Mouse (Mus musculus) heart, embryonic 12.5 days (tissue): Measurements from ENCODE around the gene Ugt1a6a. TPM values are rescaled to one million over a fixed set of nuclear protein-coding genes. Genes with fewer than 3 reads are reported as not detected.
"Not testable (repeated sequence)": the region's sequence is repeated elsewhere in the genome, so short reads cannot be mapped to it uniquely, and the experiment has no call there.

Experiments used
- ATAC-seq: fragments of 200-750 bp; cut with Nextera tagmentation; 2 replicates; pipeline ENCODE4 v1.8.0; 2017; ENCODE audit warnings: moderate TSS enrichment, moderate library complexity; ENCODE audit not compliant: insufficient number of reproducible peaks, low FRiP score
- H3K27ac ChIP-seq: fragments of 300-500 bp; sonication (generic); 2 replicates; pipeline ENCODE4 v1.5.1; 2016; ENCODE audit warnings: mild to moderate bottlenecking, moderate library complexity; ENCODE audit not compliant: poor library complexity, severe bottlenecking
- H3K27me3 ChIP-seq: fragments of 300-500 bp; sonication (generic); replicated peaks from 2 replicates; pipeline ENCODE4 v1.6.1; 2016; ENCODE audit warnings: mild to moderate bottlenecking, moderate library complexity
- H3K36me3 ChIP-seq: fragments of 300-500 bp; sonication (generic); 2 replicates; pipeline ENCODE4 v1.6.1; 2016; ENCODE audit warnings: mild to moderate bottlenecking, moderate library complexity
- H3K4me1 ChIP-seq: fragments of 300-500 bp; sonication (generic); replicated peaks from 2 replicates; pipeline ENCODE4 v1.6.1; 2016; ENCODE audit warnings: mild to moderate bottlenecking
- H3K4me2 ChIP-seq: fragments of 300-500 bp; sonication (generic); 2 replicates; pipeline ENCODE4 v1.6.1; 2016; ENCODE audit warnings: mild to moderate bottlenecking, moderate library complexity
- H3K4me3 ChIP-seq: fragments of 300-500 bp; sonication (generic); 2 replicates; pipeline ENCODE4 v1.5.1; 2016; ENCODE audit warnings: mild to moderate bottlenecking
- H3K9ac ChIP-seq: fragments of 300-500 bp; sonication (generic); 2 replicates; pipeline ENCODE4 v1.6.1; 2016; ENCODE audit warnings: mild to moderate bottlenecking, moderate library complexity
- H3K9me3 ChIP-seq: fragments of 300-500 bp; sonication (generic); replicated peaks from 2 replicates; pipeline ENCODE4 v1.6.1; 2016; ENCODE audit warnings: mild to moderate bottlenecking, moderate library complexity
- WGBS: fragments of 180-500 bp; shearing (Covaris S2); methylation state at CpG from one replicate; pipeline ENCODE4 v1.1.7; 2016; 5-methylcytosine and 5-hydroxymethylcytosine counted together
- polyA plus RNA-seq: library from polyadenylated mRNA; unstranded; fragments of >200 nt; fragmentation: Nextera tagmentation; extraction: Ambion mirVana; gene quantifications from 2 replicates; pipeline ENCODE4 v1.2.1, GENCODE M21; 2016

Gene Ugt1a6a
- polyA plus RNA-seq, 1 experiment from 2014 or later = not detected

- no peak overlapping the region for H3K4me2 ChIP-seq
- H3K36me3 ChIP-seq = no peaks in the 10 kb centered on the region
- no peak overlapping the region for H3K4me3 ChIP-seq
- no peak for ATAC-seq
- WGBS = 64% methylated on average over 2 of the region's 2 CpGs
- H3K9ac ChIP-seq = no peak overlapping the region
- H3K9me3 ChIP-seq = no peaks in the 10 kb centered on the region
- no peaks in the 10 kb centered on the region for H3K27me3 ChIP-seq
- H3K27ac ChIP-seq = no peak overlapping the region
- H3K4me1 ChIP-seq = no peaks in the 10 kb centered on the region
Measured at GRCm38 (mm10) chr1:88105656-88106055, 29.0 kb upstream of the Ugt1a6a start.

DNA sequence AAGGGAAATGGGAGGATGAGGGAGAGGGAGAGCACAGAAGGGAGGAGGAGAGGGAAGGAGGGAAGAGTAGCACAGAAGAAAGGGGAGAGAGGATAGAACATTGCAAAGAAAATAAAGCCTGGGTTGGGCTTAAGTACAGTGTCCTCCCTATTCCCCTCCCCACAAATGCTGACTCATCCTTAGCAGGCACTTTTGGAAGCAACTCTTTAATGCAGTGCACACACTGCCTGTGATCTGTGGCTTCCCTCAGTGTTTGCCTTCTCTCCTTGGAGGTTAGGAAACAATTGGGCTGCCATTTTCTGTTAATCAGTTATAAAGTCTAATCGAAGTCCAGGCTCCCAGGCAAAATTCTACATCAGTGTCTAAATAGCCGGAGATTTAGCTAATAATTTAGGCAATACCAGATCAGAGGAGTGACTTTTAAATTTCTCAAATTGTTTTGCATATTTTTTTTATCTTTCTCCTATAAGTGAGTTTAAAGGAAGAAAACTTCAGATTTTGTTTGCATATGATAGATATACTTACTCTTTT lies 25.5 kb upstream of the Ugt1a6a start:
- H3K4me2 ChIP-seq, H3K4me1 ChIP-seq, H3K9me3 ChIP-seq, H3K9ac ChIP-seq, H3K36me3 ChIP-seq, H3K4me3 ChIP-seq, H3K27ac ChIP-seq, H3K27me3 ChIP-seq: not testable (repeated sequence)
- 75% methylated on average over 2 of the region's 2 CpGs for WGBS
- peak; percentile 93 for ATAC-seq

DNA sequence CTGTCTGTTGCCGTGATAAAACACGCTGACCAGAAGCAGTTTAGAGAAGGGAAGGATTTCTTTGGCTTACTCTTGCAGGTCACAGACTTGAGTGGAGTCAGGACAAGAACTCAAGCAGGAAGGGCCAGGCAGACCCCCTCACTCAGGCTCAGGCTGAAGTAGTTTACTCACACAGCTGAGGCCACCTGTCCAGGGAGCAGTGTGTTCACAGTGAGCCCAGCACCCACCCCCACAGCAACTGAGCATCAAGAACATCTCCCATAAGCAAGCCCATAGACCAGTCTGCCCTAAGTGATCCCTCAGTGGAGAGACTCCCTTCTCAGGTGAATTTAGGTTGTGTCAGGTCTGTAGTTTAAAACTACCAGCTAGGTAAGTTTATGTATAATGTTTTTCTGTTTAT lies 25.0 kb upstream of the Ugt1a6a start:
- ATAC-seq = peak; percentile 55; the same call in 1 of the 2 replicates
- 61% methylated on average over 2 of the region's 2 CpGs for WGBS

GRCm38 (mm10) chr1:88112769-88113168 lies 21.8 kb upstream of the Ugt1a6a start:
- not testable (repeated sequence) for H3K27ac ChIP-seq, H3K4me1 ChIP-seq, H3K4me3 ChIP-seq, H3K9ac ChIP-seq, ATAC-seq, H3K27me3 ChIP-seq, H3K9me3 ChIP-seq, H3K36me3 ChIP-seq, H3K4me2 ChIP-seq
- 87% methylated on average over 6 of the region's 6 CpGs for WGBS

More for the DNA sequence above, 25.0 kb upstream of the Ugt1a6a start:
- not testable (repeated sequence) for H3K4me1 ChIP-seq, H3K4me2 ChIP-seq, H3K36me3 ChIP-seq, H3K27ac ChIP-seq, H3K9me3 ChIP-seq, H3K9ac ChIP-seq, H3K4me3 ChIP-seq, H3K27me3 ChIP-seq

- H3K9ac ChIP-seq, H3K27ac ChIP-seq, H3K4me1 ChIP-seq, H3K4me2 ChIP-seq, H3K27me3 ChIP-seq, H3K9me3 ChIP-seq, H3K36me3 ChIP-seq, H3K4me3 ChIP-seq, ATAC-seq: not testable (repeated sequence)
- WGBS = 10% methylated on average over 4 of the region's 4 CpGs
Measured at GRCm38 (mm10) chr1:88120550-88120949, 14.1 kb upstream of the Ugt1a6a start.

- not testable (repeated sequence) for ATAC-seq, H3K4me2 ChIP-seq, H3K4me1 ChIP-seq, H3K9me3 ChIP-seq, H3K4me3 ChIP-seq, H3K27me3 ChIP-seq, H3K9ac ChIP-seq, H3K27ac ChIP-seq, H3K36me3 ChIP-seq
- no CpG with 5 or more reads among the region's 1 CpGs for WGBS
Measured at GRCm38 (mm10) chr1:88121521-88121920, 13.1 kb upstream of the Ugt1a6a start.

- not testable (repeated sequence) for H3K4me2 ChIP-seq, H3K36me3 ChIP-seq, H3K4me3 ChIP-seq, H3K9ac ChIP-seq, H3K27ac ChIP-seq, ATAC-seq, H3K27me3 ChIP-seq, H3K4me1 ChIP-seq, H3K9me3 ChIP-seq
- WGBS = 58% methylated on average over 4 of the region's 4 CpGs
Measured at GRCm38 (mm10) chr1:88125827-88126360, 8.7 kb upstream of the Ugt1a6a start.

DNA sequence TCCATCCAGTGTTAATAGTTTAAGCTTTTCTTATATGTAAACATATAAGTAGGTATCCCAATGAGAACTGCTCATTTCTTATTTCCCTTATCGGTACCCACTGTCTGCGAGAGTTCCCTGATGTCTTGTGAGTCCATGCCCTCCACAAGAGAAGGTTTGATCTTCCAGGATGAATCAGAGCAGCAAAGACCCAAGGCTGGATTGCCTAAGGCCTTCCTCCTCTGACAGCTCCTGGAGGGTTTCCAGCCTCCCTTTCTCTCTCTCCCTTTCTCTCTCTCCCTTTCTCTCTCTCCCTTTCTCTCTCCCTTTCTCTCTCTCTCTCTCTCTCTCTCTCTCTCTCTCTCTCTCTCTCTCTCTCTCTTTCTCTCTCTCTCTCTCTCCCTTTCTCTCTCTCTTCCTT lies 5.5 kb upstream of the Ugt1a6a start:
- H3K36me3 ChIP-seq, ATAC-seq, H3K4me3 ChIP-seq, H3K27ac ChIP-seq, H3K9me3 ChIP-seq, H3K9ac ChIP-seq, H3K4me1 ChIP-seq, H3K4me2 ChIP-seq, H3K27me3 ChIP-seq: not testable (repeated sequence)
- WGBS = 72% methylated on average over 2 of the region's 2 CpGs

DNA sequence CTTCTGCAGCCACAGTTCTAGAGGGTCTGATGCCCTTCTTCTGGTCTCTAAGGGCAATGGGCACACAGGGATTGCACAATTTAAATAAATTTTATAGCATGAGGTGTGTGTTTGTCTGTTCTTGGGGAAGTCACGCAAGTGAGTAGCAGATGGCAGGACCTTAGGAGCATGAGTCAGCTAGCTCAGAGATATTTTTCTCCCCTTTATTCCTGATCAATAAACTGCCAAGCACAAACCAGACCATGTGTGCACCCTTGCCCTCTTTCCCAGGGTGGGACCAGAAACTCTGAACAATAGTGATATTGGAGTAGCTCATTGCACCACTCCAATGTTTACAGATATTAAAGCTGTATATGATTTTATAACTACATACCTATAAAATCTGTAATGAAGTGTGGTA lies 4.4 kb upstream of the Ugt1a6a start:
- not testable (repeated sequence) for H3K27ac ChIP-seq, H3K36me3 ChIP-seq, H3K9ac ChIP-seq, ATAC-seq, H3K4me1 ChIP-seq, H3K4me2 ChIP-seq, H3K9me3 ChIP-seq, H3K27me3 ChIP-seq, H3K4me3 ChIP-seq
- WGBS = 82% methylated on average over 1 of the region's 1 CpGs

- no peak overlapping the region for H3K4me3 ChIP-seq
- H3K27ac ChIP-seq = no peak overlapping the region
- no peaks in the 10 kb centered on the region for H3K27me3 ChIP-seq
- ATAC-seq = no peak
- WGBS = 61% methylated on average over 3 of the region's 3 CpGs
- H3K4me1 ChIP-seq = peaks cover 3% of the 10 kb centered on the region; the same call in 1 of the 2 replicates
- H3K9me3 ChIP-seq = no peaks in the 10 kb centered on the region
- H3K36me3 ChIP-seq = no peaks in the 10 kb centered on the region
- no peak overlapping the region for H3K9ac ChIP-seq
- no peak overlapping the region for H3K4me2 ChIP-seq
Measured at GRCm38 (mm10) chr1:88133908-88134456, 627 bp upstream of the Ugt1a6a start.

DNA sequence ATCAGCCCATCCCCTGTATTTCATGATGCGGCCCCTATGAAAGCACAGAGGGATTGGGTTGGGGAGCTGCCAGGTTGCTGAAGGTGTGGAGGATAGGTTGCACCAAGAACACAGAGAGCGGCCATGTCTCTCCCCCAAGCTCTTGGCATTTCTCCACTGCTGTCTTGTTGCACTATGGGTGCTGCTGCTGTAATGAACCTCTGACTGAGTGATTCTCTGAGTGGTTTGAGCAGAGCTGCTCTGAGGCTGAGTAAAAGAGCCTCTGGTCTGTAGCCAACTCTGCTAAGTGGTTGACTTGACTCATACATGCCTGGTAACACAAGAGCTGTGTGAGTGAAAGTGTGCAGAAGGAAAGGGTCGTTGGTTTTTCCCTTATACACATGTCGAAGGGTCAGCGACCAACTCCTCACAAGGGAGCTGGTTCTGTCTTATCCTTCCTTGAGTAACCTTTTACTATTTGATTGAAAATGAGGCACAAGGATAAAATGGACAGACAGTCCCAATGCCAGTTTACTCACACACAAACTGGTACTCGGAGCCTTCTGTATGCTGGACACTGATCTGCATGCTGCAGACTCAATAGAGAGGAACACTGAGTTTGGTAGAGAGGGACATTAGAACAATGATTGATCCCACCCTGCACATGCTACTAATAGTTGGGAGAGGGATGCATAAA lies 758 bp downstream of the Ugt1a6a start:
- not testable (repeated sequence) for H3K9me3 ChIP-seq, H3K27me3 ChIP-seq, H3K9ac ChIP-seq, H3K4me3 ChIP-seq, H3K4me2 ChIP-seq, H3K27ac ChIP-seq, H3K4me1 ChIP-seq, ATAC-seq, H3K36me3 ChIP-seq
- WGBS = 86% methylated on average over 5 of the region's 6 CpGs
